Mouse (Mus musculus) right cerebral cortex, postnatal 4 days (tissue): ENCODE results near the gene Flt4.

Experiments
- DNase-seq: peaks from one replicate; pipeline ENCODE4 v3.0.0-alpha.2; 2022

Flt4 gene

GRCm38 (mm10) chr11:49650113-49650993, 41.3 kb downstream of the Flt4 start:
- no peak for DNase-seq

DNA sequence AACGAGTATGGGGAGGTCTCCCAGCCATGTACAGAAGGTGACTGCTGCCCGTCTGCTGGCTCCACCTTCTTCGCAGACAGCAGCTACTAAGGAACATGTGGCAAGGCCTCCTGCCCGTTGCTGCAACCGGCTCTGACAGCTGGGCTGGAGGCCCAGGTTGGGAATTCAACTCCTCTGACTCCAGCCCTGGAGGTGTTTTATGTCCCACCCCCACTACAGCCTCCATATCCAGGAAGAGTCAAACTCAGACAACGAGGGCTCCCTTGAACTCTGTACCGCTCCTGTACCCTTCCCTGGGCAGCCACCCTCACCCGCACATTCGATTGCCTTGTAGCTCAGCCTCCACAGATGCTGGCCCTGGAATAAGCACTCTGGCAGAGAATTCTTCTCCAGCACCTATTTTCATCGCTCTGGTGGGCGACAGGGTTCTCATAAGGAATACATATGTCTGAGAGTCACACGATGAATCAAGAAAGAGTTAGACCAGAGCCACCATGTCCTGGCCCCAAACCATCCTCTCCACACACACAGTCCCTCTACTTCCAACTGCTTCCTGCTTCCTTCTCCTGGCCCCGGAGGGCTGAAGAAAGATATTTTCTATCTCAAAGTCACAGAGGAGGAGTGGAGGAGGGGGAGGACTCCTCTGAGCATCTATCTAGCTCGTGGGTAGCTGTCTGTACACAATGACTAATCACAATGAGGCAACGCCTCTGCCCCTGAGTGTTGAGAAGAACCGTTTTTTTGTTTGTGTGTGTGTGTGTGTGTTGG, 42.1 kb downstream of the Flt4 start:
- DNase-seq = no peak

DNA sequence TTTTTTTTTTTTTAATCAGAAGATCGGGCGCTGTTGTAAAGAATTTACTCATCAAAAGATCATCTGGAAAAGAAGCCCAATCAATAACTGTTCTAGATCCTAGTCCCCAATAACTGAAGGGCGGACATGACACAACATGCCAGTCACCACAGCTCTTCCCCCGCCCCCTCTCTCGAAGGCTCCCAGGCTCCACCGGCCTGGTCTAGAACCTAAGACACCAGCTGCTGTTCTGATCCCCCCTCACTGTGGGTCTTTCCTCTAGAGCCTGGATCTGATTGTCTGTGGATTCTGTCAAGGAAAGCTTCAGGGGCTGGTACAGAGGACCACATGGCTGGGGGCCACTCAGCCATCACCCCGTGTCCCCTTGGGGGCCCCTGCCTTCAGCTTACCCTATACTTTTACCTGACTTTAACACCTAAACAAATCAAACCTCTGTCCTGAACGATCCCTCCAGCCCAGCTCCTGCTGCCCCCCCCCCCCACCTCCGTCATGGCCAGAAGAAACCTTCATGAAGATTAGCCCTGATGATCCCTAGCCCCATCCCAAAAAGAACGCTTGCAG, 42.8 kb downstream of the Flt4 start:
- DNase-seq = no peak

DNA sequence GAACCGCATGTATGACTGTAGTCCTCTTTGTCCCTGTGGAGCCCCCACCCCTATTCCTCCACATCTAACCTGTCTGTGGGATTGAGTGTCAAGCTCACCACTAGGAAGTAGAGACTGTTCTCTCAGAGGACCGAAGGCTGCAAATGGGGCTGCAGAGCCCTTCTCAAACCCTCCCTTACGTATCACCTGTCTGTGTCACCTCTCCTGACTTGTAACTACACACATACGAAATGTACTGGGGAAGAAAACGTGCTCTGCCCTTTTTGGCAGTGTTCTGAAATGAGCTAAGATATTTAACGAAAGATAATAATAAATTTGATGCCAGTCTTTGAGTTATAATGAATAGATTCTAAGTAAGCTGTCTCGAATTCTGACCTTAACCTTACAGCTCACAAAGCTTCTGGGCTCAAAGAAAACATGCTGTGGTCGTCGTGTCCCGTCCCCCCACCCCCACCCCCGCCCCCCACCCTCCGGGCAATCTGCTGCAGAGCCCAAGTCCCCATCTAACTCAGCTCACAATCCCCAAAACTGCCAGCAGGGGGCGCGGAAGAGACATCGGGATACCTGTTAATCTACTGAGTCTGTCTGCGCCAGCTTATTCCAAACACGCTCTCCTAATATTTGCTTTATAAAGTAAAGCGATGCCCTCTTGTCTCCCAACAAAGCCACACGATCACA, 43.5 kb downstream of the Flt4 start:
- DNase-seq = peak; percentile 94

DNA sequence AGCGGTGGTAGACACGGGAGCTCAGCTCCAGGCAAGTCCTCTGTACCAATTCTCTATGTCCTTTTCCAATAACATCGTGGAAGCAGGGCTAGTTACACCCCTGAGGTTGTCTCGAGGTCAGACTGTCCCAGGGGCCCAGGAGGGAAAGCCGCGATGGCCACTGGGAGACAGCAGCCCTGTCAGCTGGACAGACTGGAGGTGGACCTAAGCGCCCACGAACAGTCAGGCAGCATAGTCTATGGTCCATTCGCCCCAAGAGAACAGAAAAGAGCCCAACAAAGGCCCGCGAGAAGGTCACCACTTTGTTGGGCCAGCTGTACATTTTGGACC, 44.0 kb downstream of the Flt4 start:
- DNase-seq = no peak

DNA sequence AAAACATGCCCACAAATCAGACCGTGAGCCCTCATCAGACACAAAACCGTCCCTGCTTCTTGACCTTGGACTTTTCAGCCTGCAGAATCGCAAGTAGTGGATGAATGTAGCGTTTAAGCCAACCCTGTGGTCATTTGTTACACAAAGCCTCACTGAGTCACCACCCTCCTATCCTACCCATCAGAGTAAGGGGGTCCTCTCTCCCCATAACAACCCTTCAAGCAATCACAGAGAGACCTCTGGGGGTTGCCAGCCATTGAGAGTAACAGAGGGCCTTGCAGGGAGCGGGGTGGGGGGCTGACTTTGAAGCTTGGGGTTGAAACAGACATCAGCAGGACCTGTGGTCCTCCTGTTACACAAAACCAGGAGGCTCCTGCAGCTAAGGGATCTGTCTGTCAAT, 45.6 kb downstream of the Flt4 start:
- DNase-seq = no peak

GRCm38 (mm10) chr11:49655501-49655900, 46.4 kb downstream of the Flt4 start:
- DNase-seq = no peak

- DNase-seq = no peak
Observed at GRCm38 (mm10) chr11:49658065-49658464, 49.0 kb downstream of the Flt4 start.

DNA sequence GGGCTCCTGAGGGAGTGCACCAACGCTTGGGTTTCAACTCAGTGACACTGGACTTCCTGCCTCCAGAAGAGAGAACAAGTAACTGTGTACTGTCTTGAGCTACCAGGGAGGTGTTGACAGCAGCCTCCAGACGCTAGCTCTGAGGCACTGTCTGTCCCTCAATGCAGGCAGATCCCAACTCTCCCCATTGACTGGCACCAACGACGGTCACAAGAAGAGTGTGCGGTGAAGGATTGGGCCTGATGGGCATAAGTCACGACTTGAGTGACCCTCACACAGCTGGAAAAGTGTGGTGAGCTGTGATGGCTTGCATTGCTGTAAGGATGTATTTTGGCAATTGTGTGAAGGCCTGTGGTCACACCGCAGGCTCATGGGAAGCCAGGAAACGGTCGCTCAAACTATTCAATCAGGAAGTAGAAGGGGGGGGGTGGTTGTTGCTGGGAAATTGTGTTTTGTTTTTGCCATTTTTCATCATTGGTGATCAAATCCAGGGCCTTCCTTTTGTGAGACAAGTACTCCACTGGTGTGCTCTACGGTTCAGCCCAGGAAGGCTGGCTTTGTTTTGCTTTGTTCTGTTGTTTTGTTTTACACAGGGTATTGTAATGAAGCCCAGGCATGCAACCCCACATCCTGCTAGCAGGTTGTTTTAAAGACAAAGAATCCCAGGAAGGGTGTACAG, 49.9 kb downstream of the Flt4 start:
- DNase-seq = no peak

DNA sequence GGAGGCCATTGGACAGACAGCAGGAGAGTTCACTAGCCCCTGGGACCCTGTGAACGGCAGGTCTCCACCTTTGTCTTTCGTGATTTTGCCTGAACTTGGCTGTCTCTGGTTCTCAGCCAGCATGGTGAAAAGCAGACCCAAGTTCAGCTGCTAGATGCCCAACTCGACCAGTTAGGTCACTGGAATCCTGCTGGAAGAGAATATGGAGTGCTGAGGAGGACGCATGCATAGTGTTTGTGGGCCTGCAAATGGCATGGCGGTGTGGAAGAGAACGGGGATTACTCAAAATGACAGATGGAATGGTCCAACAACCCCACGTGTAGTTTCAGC, 50.4 kb downstream of the Flt4 start:
- DNase-seq = no peak

DNA sequence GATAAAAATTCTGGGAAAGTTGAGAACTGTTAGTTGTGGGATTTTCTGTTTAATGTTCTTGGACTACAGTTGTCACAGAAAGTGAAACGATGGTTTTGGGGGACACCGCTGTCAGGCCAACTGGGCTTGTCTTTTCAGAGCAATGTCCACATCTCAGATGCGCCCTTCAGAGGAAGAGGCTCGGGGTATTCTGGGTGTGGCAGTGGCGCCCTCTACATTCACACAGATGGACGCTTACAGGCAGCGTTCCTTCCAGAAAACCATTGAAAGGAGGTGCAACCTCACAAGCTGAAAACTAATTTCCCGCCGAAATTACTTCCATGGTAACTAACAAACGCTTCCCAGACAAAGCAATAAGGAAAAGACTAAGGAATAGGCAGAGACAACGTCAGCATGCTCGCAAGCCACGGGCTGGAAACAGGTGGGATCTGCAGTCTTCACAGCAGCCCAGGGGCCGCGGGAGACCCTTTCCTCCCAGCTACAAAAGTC, 53.3 kb downstream of the Flt4 start:
- no peak for DNase-seq

- no peak for DNase-seq
Observed at GRCm38 (mm10) chr11:49663310-49663709, 54.2 kb downstream of the Flt4 start, which contains the start of gene Scgb3a1. TSS of gene Scgb3a1 (plus strand) at chr11:49663610.

DNA sequence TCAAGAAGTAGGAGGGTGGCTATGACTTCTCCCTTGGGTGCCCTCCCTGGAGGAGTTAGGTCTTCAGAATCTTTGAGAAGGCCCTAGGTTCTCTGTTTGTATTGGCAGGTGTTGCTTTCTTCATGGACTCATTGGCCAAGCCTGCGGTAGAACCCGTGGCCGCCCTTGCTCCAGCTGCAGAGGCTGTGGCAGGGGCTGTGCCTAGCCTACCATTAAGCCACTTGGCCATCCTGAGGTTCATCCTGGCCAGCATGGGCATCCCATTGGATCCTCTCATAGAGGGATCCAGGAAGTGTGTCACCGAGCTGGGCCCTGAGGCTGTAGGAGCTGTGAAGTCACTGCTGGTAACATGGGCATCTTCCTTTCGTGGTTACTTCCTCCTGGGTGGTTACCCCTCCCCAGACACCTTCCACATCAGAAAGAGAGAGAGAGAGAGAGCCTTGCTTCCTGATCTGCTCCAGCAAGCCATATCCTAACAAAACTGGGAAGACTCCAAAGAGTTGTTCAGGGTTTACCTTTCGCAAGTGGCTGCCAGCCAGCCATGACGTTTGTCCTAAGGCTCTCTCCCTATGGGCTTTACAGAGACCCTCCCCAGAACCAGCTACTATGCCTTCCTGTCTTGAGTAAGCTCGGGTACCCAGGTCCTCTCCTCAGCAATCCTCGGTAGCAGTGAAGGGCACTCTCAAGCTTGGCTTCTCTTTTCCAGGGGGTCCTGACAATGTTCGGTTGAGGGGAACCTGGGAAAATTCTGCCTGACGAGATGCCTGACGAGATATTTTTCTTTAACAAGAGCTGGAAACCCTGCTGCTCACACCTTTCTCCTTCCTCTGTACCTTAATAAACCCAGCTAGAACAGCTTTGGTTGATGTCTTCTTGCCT, 55.4 kb downstream of the Flt4 start:
- no peak for DNase-seq

GRCm38 (mm10) chr11:49665462-49665861, 56.4 kb downstream of the Flt4 start:
- DNase-seq = no peak

DNA sequence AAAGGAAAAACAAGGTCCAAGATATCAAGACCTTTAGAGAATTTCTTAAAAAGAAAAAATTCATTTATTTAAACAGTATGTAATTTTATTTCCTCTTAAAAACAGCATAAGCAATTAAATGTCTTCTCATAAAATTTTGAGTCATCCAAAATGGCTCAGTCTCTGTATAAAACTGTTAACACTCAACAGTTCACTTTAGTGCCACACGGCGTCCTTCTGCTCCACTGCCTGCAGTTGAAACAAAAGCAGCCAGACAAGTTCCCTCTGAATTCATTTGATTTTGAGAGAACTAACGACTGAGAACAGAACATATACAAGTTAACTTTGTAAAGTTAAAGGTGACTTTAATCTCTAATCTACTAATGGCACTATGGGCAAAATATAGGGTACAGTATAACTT, 64.4 kb downstream of the Flt4 start:
- no peak for DNase-seq

GRCm38 (mm10) chr11:49684237-49684973, 75.3 kb downstream of the Flt4 start:
- DNase-seq = no peak

GRCm38 (mm10) chr11:49695013-49695412, 86.0 kb downstream of the Flt4 start:
- DNase-seq = no peak

- DNase-seq = no peak
Observed at GRCm38 (mm10) chr11:49695695-49696094, 86.6 kb downstream of the Flt4 start.

- DNase-seq = no peak
Observed at GRCm38 (mm10) chr11:49696472-49696871, 87.4 kb downstream of the Flt4 start.

- no peak for DNase-seq
Observed at GRCm38 (mm10) chr11:49697779-49698178, 88.7 kb downstream of the Flt4 start.

DNA sequence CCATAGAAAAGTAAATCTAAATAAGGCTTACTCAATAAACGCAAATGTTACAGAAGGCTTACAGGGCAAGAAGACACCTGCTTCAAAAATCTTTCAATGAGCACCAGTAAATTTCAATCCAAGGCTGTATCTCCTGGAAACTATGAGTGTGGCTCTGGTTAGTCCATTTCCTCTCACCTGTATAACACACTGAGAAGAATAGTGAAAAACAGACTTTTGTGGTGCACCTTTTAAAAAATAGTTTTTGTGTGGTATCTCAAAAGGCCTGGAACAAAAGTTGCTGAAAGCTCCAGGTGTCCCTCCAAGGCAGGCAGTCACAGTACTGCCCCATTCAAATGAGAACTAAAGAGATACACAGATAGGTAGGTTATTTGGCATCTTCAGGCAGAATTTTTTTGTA, 90.0 kb downstream of the Flt4 start:
- DNase-seq = no peak
